Mouse (Mus musculus) liver, postnatal 0 days (tissue): ENCODE measurements around the gene H1f0.

Experiments used
- CTCF ChIP-seq: sonication (generic); IDR thresholded peaks from 2 replicates; pipeline ENCODE4 v1.5.1; 2016; ENCODE audit warnings: antibody characterized with exemption, low read depth
- EP300 ChIP-seq: IDR thresholded peaks from 2 replicates; pipeline ENCODE4 v1.6.1; 2016; ENCODE audit warnings: antibody characterized with exemption, low read depth, mild to moderate bottlenecking

DNA sequence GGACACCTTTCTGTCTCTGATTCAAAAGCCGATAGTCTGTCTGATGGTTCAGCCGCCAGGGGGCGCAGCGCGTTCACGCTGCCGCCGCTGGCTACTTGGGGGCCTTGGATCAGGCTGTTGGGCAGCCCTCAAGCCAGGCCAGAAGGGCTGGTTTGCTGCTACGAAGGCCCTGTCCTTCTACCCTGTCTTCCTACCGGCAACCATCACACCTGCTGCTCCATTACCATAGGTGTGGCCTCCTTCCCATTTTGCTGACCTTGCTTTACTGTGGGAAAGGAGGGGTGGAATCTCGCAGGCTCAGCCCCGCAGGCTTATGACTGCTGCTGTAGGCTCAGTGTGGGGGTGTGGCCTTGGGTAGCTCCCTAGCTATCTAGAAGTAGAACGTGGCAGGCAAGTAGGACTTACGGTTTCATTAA lies 9.7 kb downstream of the H1f0 start:
- TF ChIP-seq CTCF (peak; percentile 95), EP300 (no peak)
